Mouse (Mus musculus) myocyte (in vitro differentiated cells): ENCODE data around the gene Mctp1. TPM values are rescaled to one million over a fixed set of nuclear protein-coding genes. Genes with fewer than 3 reads are reported as not detected.

Experiments
- H3K27me3 ChIP-seq: one replicate; pipeline ENCODE4 v1.6.1; 2011; ENCODE audit not compliant: control insufficient read depth, insufficient read depth, insufficient read length
- H3K36me3 ChIP-seq: one replicate; pipeline ENCODE4 v1.6.1; 2011; ENCODE audit not compliant: control insufficient read depth, insufficient read depth
- H3K4me2 ChIP-seq: one replicate; pipeline ENCODE4 v1.6.1; 2011; ENCODE audit warnings: low read depth, control low read depth
- H3K4me3 ChIP-seq: one replicate; pipeline ENCODE4 v1.5.1; 2011; ENCODE audit warnings: mild to moderate bottlenecking, control low read depth, moderate library complexity
- H3K79me2 ChIP-seq: one replicate; pipeline ENCODE4 v1.6.1; 2011; ENCODE audit not compliant: control insufficient read depth, insufficient read depth
- H3ac ChIP-seq: one replicate; pipeline ENCODE4 v1.6.1; 2011; ENCODE audit not compliant: control insufficient read depth, insufficient read length
- CEBPB ChIP-seq: IDR thresholded peaks from 2 replicates; pipeline ENCODE4 v1.6.1; 2011; ENCODE audit warnings: mild to moderate bottlenecking, moderate library complexity; ENCODE audit not compliant: poor library complexity, insufficient read depth, severe bottlenecking
- E2F4 ChIP-seq: IDR thresholded peaks from one replicate; pipeline ENCODE4 v1.6.1; 2011; ENCODE audit warnings: mild to moderate bottlenecking, control low read depth, moderate library complexity; ENCODE audit not compliant: insufficient read depth
- MAX ChIP-seq: IDR thresholded peaks from one replicate; pipeline ENCODE4 v1.6.1; 2011; ENCODE audit warnings: low read depth, mild to moderate bottlenecking, control low read depth
- MYOD1 ChIP-seq, 3 experiments: IDR thresholded peaks; one replicate each; pipeline ENCODE4 v1.6.1; 2011; ENCODE audit warnings: control low read depth in 2 of 3, low read depth in 2 of 3, mild to moderate bottlenecking in 2 of 3, moderate library complexity in 1 of 3; ENCODE audit not compliant: insufficient read length in 2 of 3, control insufficient read depth in 1 of 3
- MYOG ChIP-seq, 3 experiments: IDR thresholded peaks; one replicate each; pipeline ENCODE4 v1.6.1; 2011; ENCODE audit warnings: control low read depth in 2 of 3, low read depth in 2 of 3, mild to moderate bottlenecking in 2 of 3; ENCODE audit not compliant: insufficient read length in 2 of 3, control insufficient read depth in 1 of 3, insufficient read depth in 1 of 3
- POLR2A ChIP-seq: IDR thresholded peaks from one replicate; pipeline ENCODE4 v1.6.1; 2011; ENCODE audit warnings: low read depth, mild to moderate bottlenecking, control low read depth, moderate library complexity; ENCODE audit not compliant: insufficient read length
- POLR2AphosphoS2 ChIP-seq: IDR thresholded peaks from one replicate; pipeline ENCODE4 v1.6.1; 2011; ENCODE audit warnings: low read depth, control low read depth; ENCODE audit not compliant: insufficient read length
- REST ChIP-seq: IDR thresholded peaks from one replicate; pipeline ENCODE4 v1.6.1; 2011; ENCODE audit warnings: mild to moderate bottlenecking, control low read depth, moderate library complexity; ENCODE audit not compliant: insufficient read depth, insufficient read length
- SRF ChIP-seq: IDR thresholded peaks from one replicate; pipeline ENCODE4 v1.6.1; 2011; ENCODE audit warnings: low read depth; ENCODE audit not compliant: control insufficient read depth, insufficient read length
- TCF12 ChIP-seq: IDR thresholded peaks from one replicate; pipeline ENCODE4 v1.6.1; 2011; ENCODE audit warnings: mild to moderate bottlenecking, control low read depth; ENCODE audit not compliant: poor library complexity, insufficient read depth, severe bottlenecking
- TCF3 ChIP-seq: IDR thresholded peaks from one replicate; pipeline ENCODE4 v1.6.1; 2011; ENCODE audit warnings: low read depth, control low read depth; ENCODE audit not compliant: insufficient read length
- USF1 ChIP-seq: IDR thresholded peaks from one replicate; pipeline ENCODE4 v1.6.1; 2011; ENCODE audit warnings: low read depth, mild to moderate bottlenecking, control low read depth, moderate library complexity
- polyA plus RNA-seq: library from polyadenylated mRNA; unstranded; fragments of >200 nt; fragmentation: generic; extraction: Trizol; gene quantifications from one replicate; pipeline ENCODE4 v1.2.1, GENCODE M21; 2012; ENCODE audit warnings: missing spikeins

Gene Mctp1
- polyA plus RNA-seq, 1 experiment: 0.67 TPM

GRCm38 (mm10) chr13:76659523-76659922, 275.2 kb downstream of the Mctp1 start:
- TF ChIP-seq USF1 (no peak), MYOD1 (IDR thresholded peaks at IDR 0.05; ENCODE audit: control insufficient read depth in 1 of 3, insufficient read length in 2 of 3, low read depth in 2 of 3) (no peak), REST (no peak), POLR2AphosphoS2 (no peak), TCF3 (no peak), E2F4 (no peak), MYOG (IDR thresholded peaks at IDR 0.05; ENCODE audit: control insufficient read depth in 1 of 3, insufficient read depth in 1 of 3, insufficient read length in 2 of 3, low read depth in 2 of 3) (no peak), CEBPB (no peak), MAX (no peak), TCF12 (no peak), POLR2A (no peak), SRF (no peak)
- Histone ChIP-seq H3K79me2 (no peaks in the 10 kb centered on the region), H3K4me2 (no peak overlapping the region), H3K36me3 (no peaks in the 10 kb centered on the region), H3K4me3 (no peak overlapping the region), H3ac (no peak overlapping the region), H3K27me3 (no peaks in the 10 kb centered on the region)

GRCm38 (mm10) chr13:76681286-76681685, 297.0 kb downstream of the Mctp1 start:
- no peaks in the 10 kb centered on the region for H3K79me2 ChIP-seq
- no peaks in the 10 kb centered on the region for H3K27me3 ChIP-seq
- no peak overlapping the region for H3K4me3 ChIP-seq
- no peak overlapping the region for H3ac ChIP-seq
- H3K4me2 ChIP-seq: no peak overlapping the region
- no peak for TF ChIP-seq TCF12
- H3K36me3 ChIP-seq: no peaks in the 10 kb centered on the region

- Histone ChIP-seq H3K36me3 (no peaks in the 10 kb centered on the region), H3K4me3 (no peak overlapping the region), H3ac (no peak overlapping the region), H3K27me3 (no peaks in the 10 kb centered on the region), H3K79me2 (no peaks in the 10 kb centered on the region), H3K4me2 (no peak overlapping the region)
- TF ChIP-seq POLR2A: no peak
Measured at GRCm38 (mm10) chr13:76689349-76689748, 305.0 kb downstream of the Mctp1 start.

- Histone ChIP-seq H3K27me3 (no peaks in the 10 kb centered on the region), H3K79me2 (no peaks in the 10 kb centered on the region), H3K4me2 (no peak overlapping the region), H3K36me3 (no peaks in the 10 kb centered on the region), H3ac (no peak overlapping the region), H3K4me3 (no peak overlapping the region)
- no peak for TF ChIP-seq SRF
- no peak for TF ChIP-seq POLR2A
- TF ChIP-seq REST: no peak
Measured at GRCm38 (mm10) chr13:76690143-76690542, 305.8 kb downstream of the Mctp1 start.

- TF ChIP-seq POLR2A (no peak), MAX (no peak)
Measured at GRCm38 (mm10) chr13:76690697-76691096, 306.4 kb downstream of the Mctp1 start.

GRCm38 (mm10) chr13:76734013-76734412, 349.7 kb downstream of the Mctp1 start:
- H3K4me3 ChIP-seq: no peak overlapping the region
- H3ac ChIP-seq: no peak overlapping the region
- no peak overlapping the region for H3K4me2 ChIP-seq
- H3K36me3 ChIP-seq: no peaks in the 10 kb centered on the region
- no peak for TF ChIP-seq MAX
- no peak for TF ChIP-seq USF1
- TF ChIP-seq REST: no peak
- no peak for TF ChIP-seq SRF
- TF ChIP-seq MYOG (IDR thresholded peaks at IDR 0.05; ENCODE audit: control insufficient read depth in 1 of 3, insufficient read depth in 1 of 3, insufficient read length in 2 of 3, low read depth in 2 of 3): no peak
- TF ChIP-seq TCF3: no peak
- no peak for TF ChIP-seq MYOD1 (IDR thresholded peaks at IDR 0.05; ENCODE audit: control insufficient read depth in 1 of 3, insufficient read length in 2 of 3, low read depth in 2 of 3)
- no peak for TF ChIP-seq POLR2A
- no peak for TF ChIP-seq E2F4
- TF ChIP-seq TCF12: no peak
- TF ChIP-seq POLR2AphosphoS2: no peak
- TF ChIP-seq CEBPB: no peak
- no peaks in the 10 kb centered on the region for H3K79me2 ChIP-seq
- no peaks in the 10 kb centered on the region for H3K27me3 ChIP-seq

More at GRCm38 (mm10) chr13:76690697-76691096, 306.4 kb downstream of the Mctp1 start:
- Histone ChIP-seq H3K36me3 (no peaks in the 10 kb centered on the region), H3ac (no peak overlapping the region), H3K4me2 (no peak overlapping the region), H3K27me3 (no peaks in the 10 kb centered on the region), H3K4me3 (no peak overlapping the region), H3K79me2 (no peaks in the 10 kb centered on the region)
